Mouse (Mus musculus): ENCODE results near the gene Rlbp1.

- TF ChIP-seq POLR2A (IDR thresholded peaks at IDR 0.05; ENCODE audit: insufficient read depth, low read depth, low read length) (no peak), CTCF (IDR thresholded peaks at IDR 0.05) (no peak), EP300 (IDR thresholded peaks at IDR 0.05; ENCODE audit: insufficient read depth, low read depth, low read length) (no peak)
Observed at GRCm38 (mm10) chr7:79333419-79333818, 53.4 kb downstream of the Rlbp1 start.
